ENCODE assay signal across 9 mouse cellular contexts in the genomic region with DNA sequence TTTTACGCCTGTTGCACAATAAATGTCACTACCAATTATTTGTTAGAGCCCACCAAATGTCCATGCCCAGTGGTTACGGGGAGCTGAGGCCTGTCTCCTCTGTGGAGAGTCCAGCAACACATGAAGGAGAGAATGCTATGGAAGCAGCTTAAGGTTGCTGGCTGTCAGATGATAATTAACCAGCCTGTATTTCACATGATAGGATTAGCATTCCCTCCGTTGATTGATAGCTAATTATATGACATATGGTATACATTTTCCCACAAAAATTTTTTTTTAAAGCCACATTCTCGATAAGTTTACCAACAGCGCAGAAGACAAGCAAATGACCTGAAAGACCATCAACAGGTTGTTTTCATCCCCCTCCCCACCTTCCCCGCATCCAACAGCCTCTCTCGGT. TPM values are rescaled to one million over a fixed set of nuclear protein-coding genes. Genes with fewer than 3 reads are reported as not detected.
A peak's percentile ranks its signal among the peaks of the same experiment; 100 is the strongest.
DNase-seq lines count a peak whose midpoint lies in the region; ATAC-seq and TF ChIP-seq lines count a peak whose summit lies in the region.
"Had no signal": no experiment of that assay in that cellular context is flagged by ENCODE, and none has a peak within 500 bp of the region (broad histone marks: within the 10 kb centered on the region; RNA-seq: fewer than 3 reads in every experiment).

No protein-coding gene starts in this region.

- no peak for TF ChIP-seq POLR2A in limb, embryonic 14.5 days (IDR thresholded peaks at IDR 0.05; ENCODE audit: borderline replicate concordance, extremely low read depth, insufficient read depth, insufficient read length)

- H3K4me3 ChIP-seq in lung, embryonic 15.5 days = peak overlapping the region; percentile 44
- H3K4me3 ChIP-seq in forebrain, embryonic 11.5 days (ENCODE audit: low read depth, low read length) = peak overlapping the region; percentile 40
- peak overlapping the region; percentile 44 for H3K4me3 ChIP-seq in limb, embryonic 14.5 days (replicated peaks; ENCODE audit: low read length)

- peaks cover 12% of the 10 kb centered on the region for H3K4me1 ChIP-seq in lung, embryonic 15.5 days
- H3K4me1 ChIP-seq in forebrain, embryonic 11.5 days (replicated peaks; ENCODE audit: control insufficient read depth, insufficient read depth, low read length) = peaks cover 4% of the 10 kb centered on the region; the same call in 1 of the 2 replicates
- peaks cover 9% of the 10 kb centered on the region for H3K4me1 ChIP-seq in limb, embryonic 14.5 days (ENCODE audit: control insufficient read depth, insufficient read depth, low read length)

- intact Hi-C loops in left cerebral cortex, postnatal 10 days (cut with DNase I) = loop anchor here (10.0 kb wide), 1 partner anchor 119 kb away; no protein-coding TSS in a partner anchor

- no peaks in the 10 kb centered on the region for H3K9me3 ChIP-seq in lung, embryonic 15.5 days
- no peaks in the 10 kb centered on the region for H3K9me3 ChIP-seq in forebrain, embryonic 11.5 days (ENCODE audit: control insufficient read depth, low read length)
- H3K9me3 ChIP-seq in limb, embryonic 14.5 days (ENCODE audit: control insufficient read depth, low read length) = no peaks in the 10 kb centered on the region

- peak overlapping the region; percentile 71 for H3K4me2 ChIP-seq in lung, embryonic 15.5 days
- H3K4me2 ChIP-seq in forebrain, embryonic 11.5 days (ENCODE audit: low read depth, low read length, severe bottlenecking) = peak overlapping the region; percentile 72
- H3K4me2 ChIP-seq in limb, embryonic 14.5 days (replicated peaks; ENCODE audit: low read depth, low read length, severe bottlenecking) = peak overlapping the region; percentile 76

- ATAC-seq in lung, embryonic 15.5 days (ENCODE audit: borderline replicate concordance, extremely low read depth, low FRiP score, low TSS enrichment) = no peak
- ATAC-seq in forebrain, embryonic 11.5 days (replicated peaks; ENCODE audit: low FRiP score) = 0 out of 2 replicates have a peak, but pooled peaks have one; percentile 22
- no peak for ATAC-seq in limb, embryonic 14.5 days (ENCODE audit: low FRiP score, low read depth)
- ATAC-seq: activated CD4-positive, CD25-positive, alpha-beta regulatory T cell, adult 4 months had no signal

- whole genome bisulfite sequencing in lung, embryonic 15.5 days = 29% methylated on average over 7 of the region's 7 CpGs
- WGBS in forebrain, embryonic 11.5 days = 16% methylated on average over 7 of the region's 7 CpGs
- WGBS in limb, embryonic 14.5 days = 11% methylated on average over 7 of the region's 7 CpGs

- no peak overlapping the region for H3K27ac ChIP-seq in lung, embryonic 15.5 days
- no peak overlapping the region for H3K27ac ChIP-seq in forebrain, embryonic 11.5 days (ENCODE audit: low read depth, low read length)
- H3K27ac ChIP-seq in limb, embryonic 14.5 days (replicated peaks; ENCODE audit: low read depth, low read length) = no peak overlapping the region

- peaks cover 12% of the 10 kb centered on the region; the same call in 1 of the 2 replicates for H3K27me3 ChIP-seq in lung, embryonic 15.5 days
- H3K27me3 ChIP-seq in forebrain, embryonic 11.5 days (ENCODE audit: control insufficient read depth, insufficient read depth, low read length) = no peaks in the 10 kb centered on the region
- H3K27me3 ChIP-seq in limb, embryonic 14.5 days (ENCODE audit: control insufficient read depth, insufficient read depth, low read length) = no peaks in the 10 kb centered on the region

- peak overlapping the region; percentile 40 for H3K9ac ChIP-seq in lung, embryonic 15.5 days
- peak overlapping the region; percentile 59 for H3K9ac ChIP-seq in forebrain, embryonic 11.5 days (ENCODE audit: low read length)
- peak overlapping the region; percentile 58 for H3K9ac ChIP-seq in limb, embryonic 14.5 days (ENCODE audit: low read depth, low read length, severe bottlenecking)

- no peak for DNase-seq in lung, adult 18-20 months
- DNase-seq in forebrain, embryonic 11.5 days (ENCODE audit: low spot score) = no peak
- no peak for DNase-seq in limb, embryonic 14.5 days (ENCODE audit: low spot score)
- DNase-seq in retina, postnatal 7 days (ENCODE audit: low read depth, low spot score) = peak; percentile 9
- DNase-seq in B cell, adult 2 months = no peak
- no peak for DNase-seq in left cerebral cortex, postnatal 10 days (ENCODE audit: extremely low spot score in 1 of 2, low spot score in 2 of 2)
- DNase-seq in testis, postnatal 10 days (ENCODE audit: low spot score) = no peak

- no peaks in the 10 kb centered on the region for H3K36me3 ChIP-seq in lung, embryonic 15.5 days
- no peaks in the 10 kb centered on the region for H3K36me3 ChIP-seq in forebrain, embryonic 11.5 days (ENCODE audit: control insufficient read depth, insufficient read depth, low read length)
- no peaks in the 10 kb centered on the region for H3K36me3 ChIP-seq in limb, embryonic 14.5 days (ENCODE audit: control insufficient read depth, insufficient read depth, low read length)

RNA-seq across cellular contexts. Expression of gene Synpo2, which starts 0.5 kb away (rescaled TPM):
- polyA plus RNA-seq in lung, embryonic 15.5 days (2015; fragmentation: Nextera tagmentation; extraction: Ambion mirVana) = 11.3 and 12.2 TPM in 2 replicates
- 2.0 and 3.7 TPM in 2 replicates for polyA plus RNA-seq in forebrain, embryonic 11.5 days (2014; fragmentation: Nextera tagmentation; extraction: Ambion mirVana)
- polyA plus RNA-seq in limb, embryonic 14.5 days (2012; rRNA removed) = 4.2 and 5.4 TPM in 2 replicates
- polyA plus RNA-seq in limb, embryonic 14.5 days (2014; fragmentation: Nextera tagmentation; extraction: Ambion mirVana) = 6.3 and 6.8 TPM in 2 replicates
- 1 to 10 TPM; 1.4 to 2.7 TPM for total RNA-seq in left cerebral cortex, postnatal 10 days (2021)

RNA-seq across cellular contexts. Expression of gene Sec24d, which starts 31.8 kb away (rescaled TPM):
- 67.2 and 75.2 TPM in 2 replicates for polyA plus RNA-seq in lung, embryonic 15.5 days (2015; fragmentation: Nextera tagmentation; extraction: Ambion mirVana)
- 18.2 and 18.4 TPM in 2 replicates for polyA plus RNA-seq in forebrain, embryonic 11.5 days (2014; fragmentation: Nextera tagmentation; extraction: Ambion mirVana)
- polyA plus RNA-seq in limb, embryonic 14.5 days (2012; rRNA removed) = 97.5 and 175 TPM in 2 replicates
- polyA plus RNA-seq in limb, embryonic 14.5 days (2014; fragmentation: Nextera tagmentation; extraction: Ambion mirVana) = 110 TPM in 2 replicates
- total RNA-seq in left cerebral cortex, postnatal 10 days (2021) = 10 to 100 TPM; 15.5 to 16.3 TPM
